Mouse (Mus musculus) heart, postnatal 14 days (tissue): Measurements from ENCODE around the gene Itgb7. TPM values are rescaled to one million over a fixed set of nuclear protein-coding genes. Genes with fewer than 3 reads are reported as not detected.

Source experiments
- DNase-seq, 2 experiments: peaks; one replicate each; pipeline ENCODE4 v3.0.0; 2021 to 2022
- intact Hi-C: fragments of 180-260 bp; cut with DNase I; formaldehyde crosslinking; loops from one replicate; pipeline ENCODE4 v1.15.1; 2025
- total RNA-seq, 2 experiments: library from RNA; stranded (reverse); gene quantifications; 2 replicates each; pipeline ENCODE4 v1.2.3; 2021

The Itgb7 gene
- total RNA-seq, 2 experiments from 2014 or later = 1.5 to 1.8 TPM

GRCm38 (mm10) chr15:102203835-102204381 is 27.8 kb downstream of the Itgb7 start:
- intact Hi-C loops = no loop called here

GRCm38 (mm10) chr15:102202971-102203834 is 28.5 kb downstream of the Itgb7 start, which contains the start of gene Zfp740:
Gene Zfp740 (plus strand): TSS chr15:102203249.
- intact Hi-C loops = no loop called here

More at GRCm38 (mm10) chr15:102203835-102204381, 27.8 kb downstream of the Itgb7 start:
- DNase-seq = peak; percentile 78 to 84

GRCm38 (mm10) chr15:102198841-102199240 is 32.9 kb downstream of the Itgb7 start:
- intact Hi-C loops = no loop called here
- no peak for DNase-seq

More at GRCm38 (mm10) chr15:102202971-102203834, 28.5 kb downstream of the Itgb7 start, which contains the start of gene Zfp740:
- DNase-seq = peak; percentile 94 to 96

- DNase-seq = no peak
- intact Hi-C loops = no loop called here
Measured at GRCm38 (mm10) chr15:102195373-102195772, 36.4 kb downstream of the Itgb7 start.

- DNase-seq = no peak
- intact Hi-C loops = no loop called here
Measured at GRCm38 (mm10) chr15:102194439-102194838, 37.3 kb downstream of the Itgb7 start.

- intact Hi-C loops = no loop called here
- no peak for DNase-seq
Measured at GRCm38 (mm10) chr15:102193652-102194051, 38.1 kb downstream of the Itgb7 start.

GRCm38 (mm10) chr15:102192820-102193386 is 38.8 kb downstream of the Itgb7 start:
- intact Hi-C loops = no loop called here
- no peak for DNase-seq

- intact Hi-C loops = no loop called here
- no peak for DNase-seq
Measured at GRCm38 (mm10) chr15:102192271-102192812, 39.4 kb downstream of the Itgb7 start.

GRCm38 (mm10) chr15:102191699-102192098 is 40.0 kb downstream of the Itgb7 start:
- intact Hi-C loops = no loop called here
- DNase-seq = no peak

- intact Hi-C loops = no loop called here
Measured at GRCm38 (mm10) chr15:102188883-102189282, 42.9 kb downstream of the Itgb7 start.

GRCm38 (mm10) chr15:102188096-102188495 is 43.6 kb downstream of the Itgb7 start:
- DNase-seq = peak; percentile 58 to 67
- intact Hi-C loops = no loop called here

More at GRCm38 (mm10) chr15:102188883-102189282, 42.9 kb downstream of the Itgb7 start:
- DNase-seq = no peak

GRCm38 (mm10) chr15:102186239-102186638 is 45.5 kb downstream of the Itgb7 start:
- intact Hi-C loops = no loop called here
- DNase-seq = no peak

GRCm38 (mm10) chr15:102183076-102183475 is 48.7 kb downstream of the Itgb7 start:
- DNase-seq = no peak
- intact Hi-C loops = no loop called here

- no peak for DNase-seq
- intact Hi-C loops = no loop called here
Measured at GRCm38 (mm10) chr15:102179924-102180323, 51.8 kb downstream of the Itgb7 start.

GRCm38 (mm10) chr15:102179106-102179505 is 52.6 kb downstream of the Itgb7 start:
- DNase-seq = no peak
- intact Hi-C loops = no loop called here

GRCm38 (mm10) chr15:102178279-102178678 is 53.5 kb downstream of the Itgb7 start:
- DNase-seq = peak; percentile 83 to 88
- intact Hi-C loops = loop anchor here (1.0 kb wide), 1 partner anchor 46 kb away; no protein-coding TSS in a partner anchor

GRCm38 (mm10) chr15:102177417-102177816 is 54.3 kb downstream of the Itgb7 start:
- intact Hi-C loops = no loop called here
- DNase-seq = no peak

- DNase-seq = no peak
- intact Hi-C loops = no loop called here
Measured at GRCm38 (mm10) chr15:102176571-102177316, 55.0 kb downstream of the Itgb7 start.

- intact Hi-C loops = no loop called here
- DNase-seq = no peak
Measured at GRCm38 (mm10) chr15:102175736-102176319, 55.9 kb downstream of the Itgb7 start.

- intact Hi-C loops = no loop called here
- DNase-seq = no peak
Measured at GRCm38 (mm10) chr15:102173581-102173980, 58.2 kb downstream of the Itgb7 start.
